Mouse (Mus musculus) lung, adult 2 months (tissue): ENCODE data around the gene Fbrs.

Source experiments
- CTCF ChIP-seq: fragments of 200-500 bp; IDR thresholded peaks from 2 replicates; pipeline ENCODE4 v1.5.1; 2011; ENCODE audit warnings: mild to moderate bottlenecking, low read length, control low read depth; ENCODE audit not compliant: insufficient read depth
- POLR2A ChIP-seq: fragments of 200-500 bp; IDR thresholded peaks from 2 replicates; pipeline ENCODE4 v1.6.1; 2011; ENCODE audit warnings: low read depth, mild to moderate bottlenecking, control low read depth, low read length, borderline replicate concordance; ENCODE audit errors: extremely low read depth

- TF ChIP-seq CTCF (no peak), POLR2A (no peak)
These were observed 32.2 kb downstream of the Fbrs start for GRCm38 (mm10) chr7:127511241-127511640.
